Mouse (Mus musculus): ENCODE measurements around the gene Il13.

GRCm38 (mm10) chr11:53618619-53619198, 15.8 kb downstream of the Il13 start, which contains the start of gene Il4:
- no peak for TF ChIP-seq GATA1 (IDR thresholded peaks at IDR 0.05; ENCODE audit: low read length)
- no peak for TF ChIP-seq TAL1 (IDR thresholded peaks at IDR 0.05; ENCODE audit: low read length)

Measured in erythroblast, embryonic 14.5 days (primary cell).